Mouse (Mus musculus) hindbrain, postnatal 0 days (tissue): ENCODE data around the gene Pan3. TPM values are rescaled to one million over a fixed set of nuclear protein-coding genes. Genes with fewer than 3 reads are reported as not detected.

Experiments used
- ATAC-seq: fragments of 200-750 bp; cut with Nextera tagmentation; 2 replicates; pipeline ENCODE4 v1.8.0; 2017; ENCODE audit warnings: mild to moderate bottlenecking, moderate TSS enrichment, moderate library complexity
- DNase-seq: peaks from one replicate; pipeline ENCODE4 v3.0.0-alpha.2; 2015; ENCODE audit warnings: low spot score
- H3K27ac ChIP-seq: fragments of 300-500 bp; sonication (generic); 2 replicates; pipeline ENCODE4 v1.5.1; 2014; ENCODE audit warnings: mild to moderate bottlenecking
- H3K27me3 ChIP-seq: fragments of 300-500 bp; sonication (generic); 2 replicates; pipeline ENCODE4 v1.6.1; 2014; ENCODE audit warnings: low read length, mixed read lengths; ENCODE audit not compliant: insufficient read depth
- H3K36me3 ChIP-seq: fragments of 300-500 bp; sonication (generic); 2 replicates; pipeline ENCODE4 v1.6.1; 2014; ENCODE audit warnings: low read length, mixed read lengths; ENCODE audit not compliant: insufficient read depth
- H3K4me1 ChIP-seq: fragments of 300-500 bp; sonication (generic); 2 replicates; pipeline ENCODE4 v1.6.1; 2014; ENCODE audit warnings: antibody characterized with exemption, low read length, mixed read lengths; ENCODE audit not compliant: insufficient read depth
- H3K4me2 ChIP-seq: fragments of 300-500 bp; sonication (generic); 2 replicates; pipeline ENCODE4 v1.6.1; 2014; ENCODE audit warnings: low read depth, mild to moderate bottlenecking, low read length, moderate library complexity, mixed read lengths
- H3K4me3 ChIP-seq: fragments of 300-500 bp; sonication (generic); 2 replicates; pipeline ENCODE4 v1.5.1; 2014; ENCODE audit warnings: low read length
- H3K9ac ChIP-seq: fragments of 300-500 bp; sonication (generic); replicated peaks from 2 replicates; pipeline ENCODE4 v1.6.1; 2014; ENCODE audit warnings: mild to moderate bottlenecking, low read length, moderate library complexity, mixed read lengths
- H3K9me3 ChIP-seq: fragments of 300-500 bp; sonication (generic); 2 replicates; pipeline ENCODE4 v1.6.1; 2016; ENCODE audit warnings: low read length, mixed read lengths
- CTCF ChIP-seq: IDR thresholded peaks from 2 replicates; pipeline ENCODE4 v1.5.1; 2016; ENCODE audit warnings: antibody characterized with exemption, control low read depth, low read depth
- WGBS: fragments of 180-500 bp; shearing (Covaris S2); extraction: QIAGEN DNeasy Blood & Tissue Kit; methylation state at CpG from one replicate; pipeline ENCODE4 v1.1.7; 2014; 5-methylcytosine and 5-hydroxymethylcytosine counted together
- polyA plus RNA-seq: library from polyadenylated mRNA; unstranded; fragments of >200 nt; fragmentation: Nextera tagmentation; extraction: Ambion mirVana; gene quantifications from 2 replicates; pipeline ENCODE4 v1.2.1, GENCODE M21; 2015
- total RNA-seq: library from RNA; depleted of rRNA; stranded (reverse); fragments of >200 nt; gene quantifications from 2 replicates; pipeline ENCODE4 v1.2.3, GENCODE M21; 2014; rRNA removed

Pan3 gene
- total and polyA plus RNA-seq, 2 experiments from 2014 or later: 53.9 to 80.5 TPM

GRCm38 (mm10) chr5:147589814-147590213, 159.9 kb downstream of the Pan3 start:
- no peak for TF ChIP-seq CTCF
- H3K27ac ChIP-seq: no peak overlapping the region
- 44% methylated on average over 12 of the region's 12 CpGs for WGBS
- H3K4me2 ChIP-seq: no peak overlapping the region
- H3K27me3 ChIP-seq: no peaks in the 10 kb centered on the region
- H3K9me3 ChIP-seq: no peaks in the 10 kb centered on the region
- H3K4me3 ChIP-seq: no peak overlapping the region
- H3K4me1 ChIP-seq: no peaks in the 10 kb centered on the region
- no peaks in the 10 kb centered on the region for H3K36me3 ChIP-seq
- no peak for DNase-seq
- no peak overlapping the region for H3K9ac ChIP-seq
- ATAC-seq: no peak

- no peak overlapping the region for H3K9ac ChIP-seq
- H3K4me3 ChIP-seq: no peak overlapping the region
- peaks cover 8% of the 10 kb centered on the region; the same call in 1 of the 2 replicates for H3K4me1 ChIP-seq
- peak; percentile 63 for ATAC-seq
- H3K27ac ChIP-seq: 0 out of 2 replicates have a peak overlapping the region, but pooled peaks have one; percentile 16
- peak; percentile 79 for DNase-seq
- H3K9me3 ChIP-seq: no peaks in the 10 kb centered on the region
- no peaks in the 10 kb centered on the region for H3K36me3 ChIP-seq
- WGBS: 38% methylated on average over 16 of the region's 16 CpGs
- TF ChIP-seq CTCF: no peak
- peak overlapping the region; percentile 22; the same call in 1 of the 2 replicates for H3K4me2 ChIP-seq
- H3K27me3 ChIP-seq: no peaks in the 10 kb centered on the region
Observed at GRCm38 (mm10) chr5:147597825-147598224, 167.9 kb downstream of the Pan3 start.

Other genes starting within 250 kb of the Pan3 start
- 5.7 and 6.1 TPM in 2 replicates for gene Gsx1, start 241.5 kb upstream of the Pan3 start, total RNA-seq
- gene Gsx1, start 241.5 kb upstream of the Pan3 start, polyA plus RNA-seq: 1.9 TPM in 2 replicates
- not detected in 2 replicates for gene Pdx1, start 160.2 kb upstream of the Pan3 start, total RNA-seq
- not detected in 2 replicates for gene Pdx1, start 160.2 kb upstream of the Pan3 start, polyA plus RNA-seq
- gene Cdx2, start 122.9 kb upstream of the Pan3 start, total RNA-seq: not detected in 2 replicates
- gene Cdx2, start 122.9 kb upstream of the Pan3 start, polyA plus RNA-seq: not detected in 2 replicates
- gene Urad, start 107.7 kb upstream of the Pan3 start, total RNA-seq: not detected in 2 replicates
- gene Urad, start 107.7 kb upstream of the Pan3 start, polyA plus RNA-seq: not detected in 2 replicates
- gene Flt3, start 29.7 kb upstream of the Pan3 start, total RNA-seq: 2.4 and 2.5 TPM in 2 replicates
- 2.5 and 2.8 TPM in 2 replicates for gene Flt3, start 29.7 kb upstream of the Pan3 start, polyA plus RNA-seq